Mouse (Mus musculus): Measurements from ENCODE around the gene Gipc3.

Gene Gipc3

GRCm38 (mm10) chr10:81300352-81300907 lies 42.6 kb downstream of the Gipc3 start:
- no peak for DNase-seq (ENCODE audit: low spot score in 2 of 2)

GRCm38 (mm10) chr10:81299585-81300351 lies 43.3 kb downstream of the Gipc3 start:
- no peak for DNase-seq (ENCODE audit: low spot score in 2 of 2)

DNA sequence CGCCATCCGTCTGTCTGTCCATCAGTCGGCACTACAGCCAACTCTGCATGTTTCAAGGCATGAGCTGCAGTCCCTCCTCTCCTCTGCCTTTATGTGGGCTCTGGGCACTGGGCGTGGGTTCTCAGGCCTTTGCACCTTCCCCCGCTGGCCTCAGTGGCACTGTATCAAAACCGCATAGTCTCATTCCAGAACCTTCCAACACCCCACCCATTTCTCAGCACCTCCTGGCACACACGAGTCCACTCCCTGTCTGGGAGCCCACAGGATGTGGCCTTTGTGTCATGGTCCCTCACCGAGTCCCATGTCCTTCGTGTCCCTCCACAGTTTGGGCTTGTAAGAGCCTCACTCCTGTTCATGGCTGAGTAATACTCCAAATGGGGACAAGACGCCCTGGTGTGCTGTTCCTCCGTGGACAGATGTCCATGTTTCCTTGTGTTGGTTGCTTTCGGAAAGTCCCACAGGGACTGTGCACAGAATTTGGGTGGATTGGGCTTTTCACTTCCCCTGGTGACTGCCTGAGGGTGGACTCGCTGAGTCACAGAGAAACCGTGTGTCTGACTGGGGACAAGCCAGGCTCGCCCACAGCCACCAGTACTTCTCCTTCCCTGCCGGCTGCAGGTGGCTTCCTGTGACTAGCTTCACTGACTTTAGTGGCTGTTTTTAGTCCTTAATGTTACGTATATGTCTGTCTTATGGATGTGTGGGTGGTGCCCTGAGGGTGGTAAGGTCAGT lies 44.5 kb downstream of the Gipc3 start:
- DNase-seq (ENCODE audit: low spot score in 2 of 2): no peak

DNA sequence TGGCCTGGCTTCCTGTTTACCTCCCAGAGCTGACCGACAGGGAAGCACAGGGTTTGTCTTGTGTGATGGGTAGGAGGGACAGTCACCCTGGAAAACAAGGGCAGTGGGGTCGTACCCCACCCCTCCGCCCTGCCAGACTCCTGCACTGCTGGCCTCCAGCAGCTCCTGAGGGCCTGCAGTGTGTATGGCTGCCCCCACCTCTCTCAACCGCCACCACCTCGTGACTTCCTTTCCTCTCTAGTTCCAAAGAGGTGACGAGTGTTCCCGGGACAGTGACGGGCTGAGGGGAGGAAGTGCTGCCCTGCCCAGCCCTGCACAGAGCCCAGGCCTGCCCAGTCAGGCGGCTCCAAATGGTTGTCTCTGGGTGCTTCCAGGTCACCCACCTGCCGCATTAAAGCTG lies 45.2 kb downstream of the Gipc3 start:
- no peak for DNase-seq (ENCODE audit: low spot score in 2 of 2)

- no peak for DNase-seq (ENCODE audit: low spot score in 2 of 2)
These were observed 45.8 kb downstream of the Gipc3 start for GRCm38 (mm10) chr10:81297246-81297645.

GRCm38 (mm10) chr10:81295185-81295584 lies 47.9 kb downstream of the Gipc3 start:
- DNase-seq (ENCODE audit: low spot score in 2 of 2): no peak

DNA sequence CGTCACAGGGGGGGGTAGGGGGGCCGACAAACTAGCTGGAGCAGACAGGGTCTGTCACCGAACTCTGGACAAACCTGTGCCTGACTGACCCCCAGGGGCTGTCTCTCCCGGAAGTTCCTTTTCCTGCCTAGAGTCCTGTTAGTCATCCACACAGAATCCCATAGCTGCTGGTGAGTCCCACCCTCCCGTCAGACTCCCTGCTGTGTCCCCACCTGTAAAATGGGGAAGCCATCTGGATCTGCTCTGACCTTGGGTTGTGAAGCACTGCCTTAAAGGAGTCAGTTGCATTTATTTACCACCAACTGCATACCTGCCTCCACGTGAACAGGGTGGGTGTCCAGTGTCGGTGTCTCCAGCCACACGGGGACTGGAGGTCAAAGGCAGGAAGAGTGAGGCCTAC lies 48.6 kb downstream of the Gipc3 start:
- no peak for DNase-seq (ENCODE audit: low spot score in 2 of 2)

DNA sequence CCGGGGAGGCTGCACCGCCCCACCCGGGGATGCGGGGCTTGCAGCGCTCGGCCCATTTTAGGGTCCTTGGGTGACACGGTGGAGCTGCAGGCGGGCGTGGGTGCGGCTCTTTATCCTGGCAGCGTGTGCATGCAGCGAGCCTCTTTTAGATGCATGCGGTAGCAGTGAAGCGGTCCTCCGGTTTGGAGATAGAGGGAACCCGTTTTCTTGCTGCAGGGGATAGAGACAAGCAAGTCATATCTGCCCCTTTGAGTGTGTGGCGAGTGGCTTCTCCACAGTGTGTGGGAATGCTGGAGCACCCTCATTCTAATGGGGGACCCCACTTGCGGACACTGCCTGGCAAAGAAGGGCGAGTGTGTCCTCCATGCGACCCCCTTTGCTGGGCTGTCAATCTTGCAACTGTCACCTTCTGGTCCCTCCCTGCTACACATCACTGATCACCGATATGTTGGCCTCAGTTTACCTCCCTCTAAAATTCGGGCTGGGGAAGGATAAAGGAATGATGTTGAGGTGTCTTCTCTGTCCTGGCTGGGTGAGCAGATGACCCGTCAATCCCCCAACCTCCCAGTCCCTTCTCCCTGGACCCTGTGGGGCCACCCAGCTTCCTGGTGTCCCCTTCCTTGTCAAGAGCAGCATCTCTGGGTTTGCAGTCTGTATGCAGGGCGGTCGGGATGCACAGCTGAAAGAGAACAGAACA lies 49.6 kb downstream of the Gipc3 start:
- DNase-seq (ENCODE audit: low spot score in 2 of 2): no peak

GRCm38 (mm10) chr10:81292554-81293333 lies 50.3 kb downstream of the Gipc3 start, which contains the start of gene Pip5k1c:
Gene Pip5k1c (plus strand): TSS chr10:81292963.
- DNase-seq (ENCODE audit: low spot score in 2 of 2): peak; percentile 99

GRCm38 (mm10) chr10:81291511-81292104 lies 51.5 kb downstream of the Gipc3 start, which contains the start of gene Tjp3:
Gene Tjp3 (minus strand): TSS chr10:81291581.
- no peak for DNase-seq (ENCODE audit: low spot score in 2 of 2)

GRCm38 (mm10) chr10:81290698-81291460 lies 52.2 kb downstream of the Gipc3 start:
- DNase-seq (ENCODE audit: low spot score in 2 of 2): peak; percentile 69 to 70

DNA sequence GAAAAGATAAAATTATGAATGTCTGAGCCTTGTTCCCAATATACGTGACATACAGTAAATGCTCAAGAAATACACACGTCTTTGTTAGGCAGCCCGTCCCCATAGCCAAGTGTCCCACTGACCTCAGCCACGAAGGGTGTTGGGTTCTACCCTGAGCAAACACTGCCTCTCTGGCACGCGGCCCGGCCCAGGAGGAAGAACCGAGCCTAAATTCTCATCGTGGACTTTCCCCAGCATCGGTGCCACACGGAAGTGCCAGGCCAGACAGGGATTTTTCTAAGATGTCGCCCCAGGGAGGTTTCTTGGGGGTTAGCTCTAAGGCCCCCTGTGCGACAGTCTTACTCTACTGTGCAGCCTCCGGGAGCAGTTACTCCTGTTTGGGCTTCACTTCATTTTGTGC lies 53.3 kb downstream of the Gipc3 start:
- DNase-seq (ENCODE audit: low spot score in 2 of 2): peak; percentile 64 to 74

- peak in 1 of 2 experiments; percentile 60 for DNase-seq (ENCODE audit: low spot score in 2 of 2)
These were observed 53.8 kb downstream of the Gipc3 start for GRCm38 (mm10) chr10:81289278-81289677.

- DNase-seq (ENCODE audit: low spot score in 2 of 2): no peak
These were observed 54.5 kb downstream of the Gipc3 start for GRCm38 (mm10) chr10:81288601-81289000.

DNA sequence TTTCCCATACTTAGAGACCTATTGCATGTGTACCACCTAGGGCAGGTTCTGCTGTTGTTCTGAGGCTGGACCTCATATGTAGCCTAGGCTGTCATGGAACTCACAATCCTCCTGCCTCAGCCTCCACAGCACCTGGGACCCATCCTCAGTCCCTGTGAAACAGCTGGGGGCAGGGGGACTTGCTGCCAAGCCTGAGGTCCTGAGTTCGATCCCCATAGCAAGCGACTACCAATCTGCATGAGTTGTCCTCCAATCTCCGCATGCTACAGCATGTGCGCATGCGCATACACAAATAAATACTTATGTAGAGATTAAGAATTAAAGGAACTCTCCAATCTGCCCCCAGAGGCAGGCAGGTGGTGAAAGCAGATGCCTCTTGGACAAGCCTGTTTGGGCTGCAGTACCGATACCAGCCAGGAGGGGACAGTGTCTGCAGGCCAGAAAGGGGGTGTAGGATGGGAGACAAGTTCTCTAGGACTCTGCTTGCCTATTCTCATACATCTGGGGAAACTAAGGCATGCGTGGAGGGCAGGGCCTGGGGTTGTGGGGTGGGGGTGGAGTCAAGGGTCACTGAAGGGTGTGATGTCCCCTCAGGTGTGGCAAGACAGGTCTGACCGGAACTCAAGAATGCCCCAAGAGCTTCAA lies 55.4 kb downstream of the Gipc3 start:
- peak in 1 of 2 experiments; percentile 52 for DNase-seq (ENCODE audit: low spot score in 2 of 2)

DNA sequence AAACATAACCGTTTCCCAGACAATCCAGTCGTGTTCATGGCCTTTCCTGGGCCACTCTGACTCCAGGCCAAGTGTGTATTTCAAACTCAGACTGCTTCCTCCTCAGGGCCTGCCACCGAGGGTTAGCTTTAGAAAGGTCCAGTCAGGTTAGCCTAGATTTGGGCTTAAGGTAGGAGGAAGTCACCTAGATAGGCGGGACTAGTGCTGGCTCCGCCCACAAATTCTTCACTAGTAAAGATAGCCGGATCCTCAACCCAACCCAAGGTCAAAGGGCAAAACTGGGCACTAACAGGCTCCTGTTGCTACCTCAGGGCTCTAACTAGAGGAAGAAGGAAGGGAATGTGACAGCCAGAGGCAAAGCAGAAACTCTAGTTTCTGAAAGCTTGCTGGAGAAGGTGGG lies 56.5 kb downstream of the Gipc3 start:
- peak in 1 of 2 experiments; percentile 61 for DNase-seq (ENCODE audit: low spot score in 2 of 2)

DNA sequence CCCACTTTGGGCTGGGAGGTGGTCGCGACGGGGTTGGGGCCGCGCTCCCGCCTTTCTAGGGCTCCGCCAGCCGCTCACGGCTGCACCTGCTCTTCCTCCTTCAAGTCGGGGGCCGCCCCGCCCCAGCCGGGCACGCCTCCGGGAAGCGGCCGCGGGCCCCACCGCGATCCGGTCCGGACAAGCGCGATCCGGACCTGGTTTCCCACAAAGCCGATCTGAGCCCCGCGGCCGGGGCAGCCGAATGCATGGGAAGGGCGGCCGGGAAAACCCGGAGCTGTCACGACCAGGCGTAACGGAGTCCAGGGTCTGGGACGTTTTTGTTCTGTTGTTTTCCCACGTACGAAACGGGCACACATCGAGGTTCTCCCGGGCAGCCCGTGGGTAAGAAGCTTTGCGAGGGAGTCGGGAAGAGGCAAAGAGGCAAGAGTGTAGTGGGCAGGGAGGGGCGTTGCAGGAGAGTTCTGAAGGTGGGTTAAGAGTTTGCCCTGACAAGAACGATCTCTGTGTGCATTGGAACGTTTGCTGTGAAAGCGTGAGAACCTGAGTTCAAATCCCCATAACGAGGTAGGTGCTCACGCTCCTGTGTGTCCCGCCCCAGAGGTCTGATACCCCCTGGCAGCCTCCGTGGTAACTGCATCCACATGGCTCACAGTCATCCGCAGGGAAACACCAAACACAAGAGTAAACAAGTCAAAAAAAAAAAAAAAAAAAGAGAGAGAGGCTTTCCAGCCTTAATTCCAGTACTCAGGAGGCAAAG lies 57.2 kb downstream of the Gipc3 start:
- DNase-seq (ENCODE audit: low spot score in 2 of 2): peak; percentile 91 to 92

Data from urinary bladder, postnatal 36 days (tissue).